Mouse (Mus musculus) yolk sac, embryonic 10.5 days (tissue): ENCODE results near the gene Axl.
"Not testable (repeated sequence)": the region's sequence is repeated elsewhere in the genome, so short reads cannot be mapped to it uniquely, and the experiment has no call there.

Source experiments
- DNase-seq: peaks from one replicate; pipeline ENCODE4 v3.0.0-alpha.2; 2017; ENCODE audit warnings: low spot score

Axl gene

DNA sequence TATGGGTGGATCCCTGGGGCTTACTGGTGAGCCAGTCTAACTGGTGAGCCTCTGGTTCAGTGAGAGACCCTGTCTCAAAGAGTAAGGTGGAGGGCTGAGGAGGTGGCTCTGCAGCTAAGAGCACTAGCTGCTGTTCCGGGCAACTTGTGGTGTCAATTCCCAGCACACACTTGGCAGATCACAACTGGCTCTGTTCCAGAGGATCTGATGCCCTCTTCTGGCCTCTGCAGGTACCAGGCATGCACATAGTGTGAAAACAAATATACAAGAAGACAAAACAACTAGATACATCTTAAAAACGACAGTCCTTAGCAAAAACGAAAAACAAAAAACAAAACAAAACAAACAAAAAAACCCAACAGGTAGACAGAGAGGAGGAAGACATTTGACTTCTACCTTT lies 5.2 kb upstream of the Axl start:
- DNase-seq: no peak

DNA sequence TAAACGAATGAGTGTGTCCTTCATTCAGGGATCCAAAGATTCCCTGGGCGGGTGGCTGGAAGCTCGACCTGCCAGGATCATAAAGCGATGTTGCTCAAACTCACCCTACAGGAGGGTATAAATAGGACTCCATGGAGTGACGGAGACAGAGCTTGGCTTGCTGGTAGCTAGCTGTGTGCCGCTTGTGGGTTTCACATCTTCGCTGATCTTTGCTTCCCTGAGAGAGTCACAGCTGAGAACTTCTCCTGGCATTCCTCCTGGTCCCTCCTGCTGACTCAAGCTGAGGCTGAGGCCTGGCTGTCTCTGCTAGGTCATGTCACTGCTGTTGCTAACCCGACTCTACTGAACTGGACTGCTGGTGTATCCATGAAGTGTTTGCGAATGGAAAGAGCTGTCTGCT lies 4.5 kb upstream of the Axl start:
- DNase-seq: not testable (repeated sequence)

DNA sequence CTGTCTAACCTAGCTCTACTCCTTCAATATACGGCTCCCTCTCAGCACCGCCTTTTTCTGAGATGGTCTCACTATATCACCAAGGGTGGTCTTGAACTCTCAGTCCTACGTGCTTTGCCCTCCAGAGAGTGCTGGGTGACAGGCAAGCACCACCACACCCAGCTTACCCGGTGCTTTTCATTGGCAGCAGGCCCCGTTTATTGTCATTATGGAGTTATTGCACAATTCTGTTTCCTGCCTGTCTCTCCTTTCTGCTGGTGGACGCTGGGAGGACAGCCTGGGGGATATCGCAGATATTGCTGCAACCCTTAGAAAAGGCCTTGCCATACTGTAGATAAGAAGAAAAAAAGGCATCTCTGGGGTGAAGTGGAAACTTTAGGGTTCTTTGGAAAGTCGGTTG lies 2.1 kb upstream of the Axl start:
- DNase-seq: no peak

DNA sequence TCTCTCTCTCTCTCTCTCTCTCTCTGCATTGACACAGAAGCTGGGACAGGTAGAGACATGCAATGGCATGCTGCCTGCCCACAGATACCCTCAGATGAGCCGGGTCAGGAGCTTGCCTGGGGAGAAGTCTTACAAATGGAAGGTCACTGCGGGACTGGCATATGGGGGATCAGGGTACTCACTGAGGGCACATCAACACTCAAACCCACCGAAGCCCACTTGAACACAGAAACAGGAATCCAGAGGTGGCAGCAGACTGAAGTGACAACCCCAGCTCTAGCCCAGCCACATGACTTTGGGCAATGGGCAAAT lies 580 bp upstream of the Axl start:
- DNase-seq: no peak

GRCm38 (mm10) chr7:25787456-25788219 lies 867 bp downstream of the Axl start:
- DNase-seq: no peak

DNA sequence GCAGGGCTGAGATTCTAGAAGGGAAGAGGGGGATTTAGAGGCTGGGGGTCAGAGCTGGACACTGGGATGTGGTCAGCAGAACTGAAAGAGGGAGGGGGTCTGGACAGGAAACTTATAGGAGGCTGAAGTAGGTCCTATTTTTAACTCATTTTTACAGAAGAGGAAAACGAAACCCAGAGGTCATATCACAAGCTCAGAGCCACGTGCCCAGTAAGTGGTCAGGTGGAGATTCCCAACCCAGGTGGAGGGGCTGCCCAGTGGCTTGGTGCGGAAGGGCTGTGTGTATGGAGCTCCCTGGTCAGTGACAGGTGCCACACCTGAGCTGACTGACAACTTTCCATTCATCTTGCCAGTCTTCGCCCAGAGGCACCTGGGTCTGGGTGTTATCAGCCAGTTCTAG lies 1.5 kb downstream of the Axl start:
- no peak for DNase-seq

GRCm38 (mm10) chr7:25785752-25786151 lies 2.8 kb downstream of the Axl start:
- no peak for DNase-seq

- DNase-seq: no peak
These were observed 3.7 kb downstream of the Axl start for GRCm38 (mm10) chr7:25784808-25785207.

- DNase-seq: no peak
These were observed 4.8 kb downstream of the Axl start for GRCm38 (mm10) chr7:25783746-25784145.

DNA sequence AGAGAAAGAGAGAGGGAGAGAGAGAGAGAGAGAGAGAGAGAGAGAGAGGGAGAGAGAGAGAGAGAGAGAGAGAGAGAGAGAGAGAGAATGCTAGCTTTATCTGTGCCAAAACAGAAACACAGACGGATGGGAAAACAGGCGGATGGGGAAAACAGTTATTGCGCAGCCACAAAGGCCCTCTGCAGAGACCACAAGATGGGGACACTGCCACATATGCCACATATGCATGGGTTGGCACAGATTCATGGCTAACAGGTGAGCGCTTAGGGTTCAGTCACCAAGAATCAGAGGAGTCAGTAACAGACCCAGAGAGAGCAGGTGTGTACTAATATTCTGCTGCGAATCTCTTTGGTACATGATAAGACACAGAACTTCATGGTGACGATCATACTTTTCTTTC lies 5.8 kb downstream of the Axl start:
- no peak for DNase-seq

- DNase-seq: peak; percentile 26
These were observed 6.4 kb downstream of the Axl start for GRCm38 (mm10) chr7:25781937-25782610.

GRCm38 (mm10) chr7:25781321-25781936 lies 7.1 kb downstream of the Axl start:
- no peak for DNase-seq

GRCm38 (mm10) chr7:25780753-25781152 lies 7.8 kb downstream of the Axl start:
- no peak for DNase-seq

DNA sequence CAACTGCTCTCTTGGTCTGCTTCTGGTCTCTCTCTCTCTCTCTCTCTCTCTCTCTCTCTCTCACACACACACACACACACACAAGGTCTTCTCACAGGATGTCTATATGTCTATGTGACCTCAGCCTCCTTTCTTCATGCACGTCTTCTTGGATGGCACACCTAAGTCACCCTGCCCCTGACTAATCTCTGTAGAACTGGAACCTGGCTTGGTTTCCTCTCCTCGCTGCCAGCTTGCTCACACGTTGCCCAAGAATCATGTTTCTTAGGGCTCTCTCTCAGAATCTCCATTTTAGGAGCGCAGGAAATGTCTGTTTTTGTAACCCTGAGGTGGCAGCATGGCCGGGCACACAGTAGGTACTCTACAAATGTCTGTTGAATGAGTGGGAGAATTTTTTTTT lies 8.5 kb downstream of the Axl start:
- DNase-seq: no peak

- no peak for DNase-seq
These were observed 20.3 kb downstream of the Axl start for GRCm38 (mm10) chr7:25768229-25768628.

DNA sequence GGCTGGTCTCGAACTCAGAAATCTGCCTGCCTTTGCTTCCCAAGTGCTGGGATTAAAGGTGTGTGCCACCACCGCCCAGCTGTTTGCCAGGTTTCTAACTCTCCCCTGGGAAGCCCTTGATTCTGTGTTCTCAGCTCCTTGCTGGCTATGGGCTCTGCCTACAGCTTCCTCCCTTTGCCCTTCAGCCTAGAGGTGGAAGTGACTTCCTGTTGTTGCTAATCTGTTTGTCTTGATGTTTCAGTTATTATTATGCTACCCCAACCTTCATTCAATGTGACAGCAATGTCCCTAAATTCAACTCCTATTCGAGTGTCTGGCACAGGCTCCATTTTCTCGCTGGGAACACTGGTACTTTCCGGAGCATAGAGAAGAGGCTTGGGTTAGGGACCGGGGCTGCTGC lies 22.4 kb downstream of the Axl start:
- no peak for DNase-seq

DNA sequence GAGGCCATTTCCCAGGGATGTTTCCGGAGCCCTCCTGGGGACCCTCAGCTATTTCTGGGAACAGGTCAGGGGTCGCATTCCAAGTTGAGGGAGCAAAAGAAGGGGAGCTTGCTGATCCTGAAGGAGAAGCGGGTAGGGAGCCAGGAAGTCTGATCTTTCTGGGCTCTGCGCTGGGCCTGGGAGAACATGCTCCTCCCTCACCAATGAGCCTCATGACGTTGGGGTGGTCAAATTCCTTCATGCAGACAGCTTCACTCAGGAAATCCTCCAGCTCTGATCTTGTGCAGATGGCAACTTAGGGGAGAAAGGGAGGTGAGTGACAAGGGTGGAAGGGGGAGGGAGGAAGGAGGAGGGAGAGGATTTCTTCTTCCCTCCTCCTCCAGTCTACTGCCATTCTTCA lies 24.3 kb downstream of the Axl start:
- no peak for DNase-seq

GRCm38 (mm10) chr7:25763678-25764077 lies 24.8 kb downstream of the Axl start:
- no peak for DNase-seq

- DNase-seq: no peak
These were observed 27.2 kb downstream of the Axl start for GRCm38 (mm10) chr7:25761354-25761753.

GRCm38 (mm10) chr7:25756011-25756410 lies 32.5 kb downstream of the Axl start:
- DNase-seq: peak; percentile 85

- no peak for DNase-seq
These were observed 33.1 kb downstream of the Axl start for GRCm38 (mm10) chr7:25755468-25755833.

DNA sequence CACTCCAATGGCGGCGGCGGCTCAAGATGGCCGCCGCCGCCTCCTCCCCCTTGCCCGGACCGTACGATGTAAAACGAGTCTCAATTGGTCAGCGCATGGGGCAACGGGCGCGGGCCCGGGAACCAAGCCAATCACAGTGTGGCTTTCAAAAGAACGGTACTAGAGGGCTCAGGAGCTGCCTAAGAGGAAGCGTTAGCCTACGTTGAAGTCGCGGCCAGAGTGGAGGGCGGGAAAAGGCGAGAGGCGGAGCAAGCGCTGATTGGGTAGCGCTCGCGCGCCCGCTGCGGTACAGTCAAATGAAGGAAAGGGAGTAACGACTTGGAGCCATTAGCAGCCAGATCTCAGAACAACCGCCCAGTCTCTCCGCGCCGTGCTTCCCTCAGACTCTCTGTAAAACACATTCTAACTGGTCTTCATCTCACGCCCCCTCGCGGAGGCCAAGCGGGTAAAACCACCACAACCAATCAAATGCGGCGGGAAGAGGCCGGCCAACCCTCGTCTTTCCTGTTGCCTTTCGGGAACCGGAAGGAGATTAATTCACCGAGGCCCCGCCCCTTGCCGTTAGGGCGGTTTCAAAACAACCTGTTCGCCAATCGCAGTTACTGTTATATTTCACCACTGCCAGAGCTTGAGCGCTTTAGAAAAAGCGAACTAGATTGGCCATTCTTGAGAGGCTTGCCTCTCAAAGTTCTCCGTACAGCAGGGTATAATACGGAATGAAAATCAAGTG lies 33.6 kb downstream of the Axl start, which contains the start of gene Hnrnpul1:
Gene Hnrnpul1, minus strand, starts transcription at position 20 of the 730 bp plus-strand sequence.
- DNase-seq: peak; percentile 99

DNA sequence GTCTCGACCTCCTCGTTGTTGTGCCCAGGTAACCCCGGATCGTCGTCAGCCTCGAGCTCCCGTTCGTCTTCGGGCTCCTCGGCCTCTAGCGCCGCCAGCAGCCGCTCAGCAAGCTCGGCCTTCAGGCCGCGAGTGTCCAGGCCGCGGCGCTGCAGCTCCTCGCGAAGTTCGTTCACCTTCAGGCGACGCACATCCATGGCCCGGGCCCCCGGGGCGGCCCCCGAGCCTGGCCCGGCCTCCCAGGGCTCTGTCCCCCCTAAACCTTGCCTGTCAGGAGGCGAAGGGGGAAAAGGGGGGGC lies 34.1 kb downstream of the Axl start:
- DNase-seq: no peak
